Mouse (Mus musculus) CH12.LX (cell line): ENCODE results near the gene Ahsa1. TPM values are rescaled to one million over a fixed set of nuclear protein-coding genes. Genes with fewer than 3 reads are reported as not detected.
A peak's percentile ranks its signal among the peaks of the same experiment; 100 is the strongest.

ENCODE experiments used
- DNase-seq: peaks from one replicate; pipeline ENCODE4 v3.0.0-alpha.2; 2013; ENCODE audit errors: extremely low read depth
- H3K27ac ChIP-seq: 2 replicates; pipeline ENCODE4 v1.5.1; 2012; ENCODE audit warnings: low read depth, mild to moderate bottlenecking, control low read depth, moderate library complexity; ENCODE audit not compliant: insufficient read depth
- H3K27me3 ChIP-seq: replicated peaks from 2 replicates; pipeline ENCODE3; 2012; ENCODE audit warnings: inconsistent platforms
- H3K36me3 ChIP-seq, 2 experiments: replicated peaks in 1 of 2; 2 replicates each; pipeline versions ENCODE3 to v1.6.1; 2012; ENCODE audit warnings: inconsistent platforms in 1 of 2, low read length in 1 of 2, mild to moderate bottlenecking in 1 of 2, mixed read lengths in 1 of 2, moderate library complexity in 1 of 2; ENCODE audit not compliant: control insufficient read depth in 1 of 2, insufficient read depth in 1 of 2
- H3K4me1 ChIP-seq, 2 experiments: 2 replicates each; pipeline ENCODE4 v1.6.1; 2012; ENCODE audit warnings: inconsistent platforms in 1 of 2, moderate library complexity in 1 of 2; ENCODE audit not compliant: insufficient read depth in 2 of 2, control insufficient read depth in 1 of 2
- H3K4me2 ChIP-seq: 2 replicates; pipeline ENCODE4 v1.6.1; 2012; ENCODE audit warnings: low read depth, mild to moderate bottlenecking, control low read depth; ENCODE audit not compliant: poor library complexity, insufficient read depth, severe bottlenecking
- H3K4me3 ChIP-seq, 3 experiments: fragments of 150-350 bp in 1 of 3; sonication (generic) in 1 of 3; replicated peaks in 1 of 3; 2 replicates each; pipeline versions ENCODE3 to v1.5.1; 2011 to 2012; ENCODE audit warnings: low read depth in 2 of 3, low read length in 2 of 3, mild to moderate bottlenecking in 2 of 3, moderate library complexity in 2 of 3, control low read depth in 1 of 3, improper control_type of control experiment in 1 of 3, inconsistent platforms in 1 of 3, mixed read lengths in 1 of 3; ENCODE audit not compliant: poor library complexity in 1 of 3
- H3K79me2 ChIP-seq: replicated peaks from 2 replicates; pipeline ENCODE4 v1.6.1; 2012; ENCODE audit warnings: mild to moderate bottlenecking, moderate library complexity; ENCODE audit not compliant: control insufficient read depth, poor library complexity, insufficient read depth, severe bottlenecking; ENCODE audit errors: extremely low read depth
- H3K9ac ChIP-seq: 2 replicates; pipeline ENCODE4 v1.6.1; 2012; ENCODE audit warnings: low read depth, mild to moderate bottlenecking, control low read depth, moderate library complexity; ENCODE audit not compliant: insufficient read depth
- H3K9me3 ChIP-seq: replicated peaks from 2 replicates; pipeline ENCODE3; 2012; ENCODE audit warnings: low read length, inconsistent platforms, mixed read lengths
- BHLHE40 ChIP-seq: IDR thresholded peaks from 2 replicates; pipeline ENCODE4 v1.6.1; 2011; ENCODE audit warnings: mild to moderate bottlenecking, low read depth, low read length, improper control_type of control experiment
- CHD1 ChIP-seq: IDR thresholded peaks from 2 replicates; pipeline ENCODE4 v1.6.1; 2012; ENCODE audit warnings: low read depth, low read length, improper control_type of control experiment, inconsistent platforms
- CHD2 ChIP-seq: IDR thresholded peaks from 2 replicates; pipeline ENCODE4 v1.6.1; 2011; ENCODE audit warnings: low read length, improper control_type of control experiment
- CTCF ChIP-seq, 2 experiments: IDR thresholded peaks in 1 of 2; conservative IDR thresholded peaks in 1 of 2; 2 replicates each; pipeline ENCODE4 v1.5.1; 2011 to 2012; ENCODE audit warnings: low read depth in 2 of 2, low read length in 2 of 2, improper control_type of control experiment in 1 of 2, inconsistent platforms in 1 of 2, mild to moderate bottlenecking in 1 of 2, moderate library complexity in 1 of 2
- ELF1 ChIP-seq: IDR thresholded peaks from 2 replicates; pipeline ENCODE4 v1.6.1; 2014; ENCODE audit warnings: low read depth, mild to moderate bottlenecking, inconsistent platforms, low read length, improper control_type of control experiment
- EP300 ChIP-seq: IDR thresholded peaks from 2 replicates; pipeline ENCODE4 v1.6.1; 2011; ENCODE audit warnings: low read length, improper control_type of control experiment
- ETS1 ChIP-seq: conservative IDR thresholded peaks from 2 replicates; pipeline ENCODE4 v1.6.1; 2012; ENCODE audit warnings: low read depth, mild to moderate bottlenecking, inconsistent platforms, low read length, improper control_type of control experiment, moderate library complexity
- GABPA ChIP-seq: IDR thresholded peaks from 2 replicates; pipeline ENCODE4 v1.6.1; 2012; ENCODE audit warnings: low read depth, low read length, improper control_type of control experiment, inconsistent platforms; ENCODE audit not compliant: insufficient replicate concordance
- IRF4 ChIP-seq: IDR thresholded peaks from 2 replicates; pipeline ENCODE4 v1.6.1; 2014; ENCODE audit warnings: low read depth, mild to moderate bottlenecking, inconsistent platforms, low read length, improper control_type of control experiment
- JUND ChIP-seq: conservative IDR thresholded peaks from 2 replicates; pipeline ENCODE4 v1.6.1; 2011; ENCODE audit warnings: low read depth, low read length, improper control_type of control experiment
- KAT2A ChIP-seq: IDR thresholded peaks from 2 replicates; pipeline ENCODE4 v1.6.1; 2012; ENCODE audit warnings: low read length, improper control_type of control experiment, inconsistent platforms; ENCODE audit not compliant: insufficient replicate concordance
- MAFK ChIP-seq: IDR thresholded peaks from 2 replicates; pipeline ENCODE4 v1.6.1; 2011; ENCODE audit warnings: low read length, improper control_type of control experiment; ENCODE audit not compliant: insufficient replicate concordance
- MAX ChIP-seq: IDR thresholded peaks from 2 replicates; pipeline ENCODE4 v1.6.1; 2011; ENCODE audit warnings: low read length, improper control_type of control experiment
- MAZ ChIP-seq: IDR thresholded peaks from 2 replicates; pipeline ENCODE4 v1.6.1; 2012; ENCODE audit warnings: low read depth, mild to moderate bottlenecking, inconsistent platforms, low read length, improper control_type of control experiment, moderate library complexity
- MEF2A ChIP-seq: IDR thresholded peaks from 2 replicates; pipeline ENCODE4 v1.6.1; 2014; ENCODE audit warnings: low read depth, mild to moderate bottlenecking, inconsistent platforms, low read length, improper control_type of control experiment, borderline replicate concordance
- MXI1 ChIP-seq: IDR thresholded peaks from 2 replicates; pipeline ENCODE4 v1.6.1; 2011; ENCODE audit warnings: mild to moderate bottlenecking, low read depth, low read length, improper control_type of control experiment
- MYC ChIP-seq: IDR thresholded peaks from 2 replicates; pipeline ENCODE4 v1.6.1; 2011; ENCODE audit warnings: low read depth, mild to moderate bottlenecking, improper control_type of control experiment, low read length
- NRF1 ChIP-seq: IDR thresholded peaks from 2 replicates; pipeline ENCODE4 v1.6.1; 2014; ENCODE audit warnings: low read depth, mild to moderate bottlenecking, inconsistent platforms, low read length, improper control_type of control experiment, moderate library complexity
- POLR2A ChIP-seq: IDR thresholded peaks from 2 replicates; pipeline ENCODE4 v1.6.1; 2011; ENCODE audit warnings: low read depth, mild to moderate bottlenecking, improper control_type of control experiment, low read length
- RAD21 ChIP-seq: IDR thresholded peaks from 2 replicates; pipeline ENCODE4 v1.6.1; 2011; ENCODE audit warnings: low read depth, mild to moderate bottlenecking, low read length, improper control_type of control experiment, moderate library complexity
- RCOR1 ChIP-seq: conservative IDR thresholded peaks from 2 replicates; pipeline ENCODE4 v1.6.1; 2012; ENCODE audit warnings: low read depth, mild to moderate bottlenecking, inconsistent platforms, low read length, improper control_type of control experiment
- SIN3A ChIP-seq: IDR thresholded peaks from 2 replicates; pipeline ENCODE4 v1.6.1; 2012; ENCODE audit warnings: low read length, improper control_type of control experiment, inconsistent platforms
- SMC3 ChIP-seq: IDR thresholded peaks from 2 replicates; pipeline ENCODE4 v1.6.1; 2011; ENCODE audit warnings: low read depth, low read length, improper control_type of control experiment
- TCF12 ChIP-seq: IDR thresholded peaks from 2 replicates; pipeline ENCODE4 v1.6.1; 2014; ENCODE audit warnings: low read depth, mild to moderate bottlenecking, inconsistent platforms, low read length, improper control_type of control experiment
- UBTF ChIP-seq: IDR thresholded peaks from 2 replicates; pipeline ENCODE4 v1.6.1; 2012; ENCODE audit warnings: low read depth, mild to moderate bottlenecking, inconsistent platforms, low read length, improper control_type of control experiment, moderate library complexity
- USF1 ChIP-seq: IDR thresholded peaks from 2 replicates; pipeline ENCODE4 v1.6.1; 2014; ENCODE audit warnings: low read depth, mild to moderate bottlenecking, inconsistent platforms, low read length, improper control_type of control experiment
- USF2 ChIP-seq: conservative IDR thresholded peaks from 2 replicates; pipeline ENCODE4 v1.6.1; 2011; ENCODE audit warnings: low read depth, low read length, improper control_type of control experiment
- ZC3H11A ChIP-seq: IDR thresholded peaks from 2 replicates; pipeline ENCODE4 v1.6.1; 2012; ENCODE audit warnings: low read depth, mild to moderate bottlenecking, inconsistent platforms, low read length, improper control_type of control experiment
- ZKSCAN1 ChIP-seq: IDR thresholded peaks from 2 replicates; pipeline ENCODE4 v1.6.1; 2012; ENCODE audit warnings: low read depth, inconsistent platforms, low read length, improper control_type of control experiment, borderline replicate concordance
- ZMIZ1 ChIP-seq: IDR thresholded peaks from 2 replicates; pipeline ENCODE4 v1.6.1; 2012; ENCODE audit warnings: low read depth, mild to moderate bottlenecking, inconsistent platforms, low read length, improper control_type of control experiment
- dilution Hi-C: fragments of 300-500 bp; cut with MboI; formaldehyde crosslinking; loops from 2 replicates; pipeline ENCODE4 v1.14.3; 2020; ENCODE audit warnings: low sequenced_read_pairs; ENCODE audit not compliant: extremely low pct_unique_long_range_greater_than_20kb, extremely low pct_ligation_motif_present
- in situ Hi-C: fragments of 300-500 bp; cut with MboI; formaldehyde crosslinking; loops from 3 replicates; pipeline ENCODE4 v1.14.3; 2019; ENCODE audit warnings: low sequenced_read_pairs, low pct_ligation_motif_present, low pct_unique_long_range_greater_than_20kb, mixed read lengths
- polyA plus RNA-seq: library from polyadenylated mRNA; unstranded; fragments of >175 nt; gene quantifications from 2 replicates; pipeline ENCODE4 v1.2.1, GENCODE M21; 2012; ENCODE audit warnings: low read depth; ENCODE audit not compliant: insufficient read length
- total RNA-seq, 2 experiments: library from RNA; depleted of rRNA; stranded (reverse); fragments of 300-350 nt in 1 of 2; fragments of >200 nt in 1 of 2; gene quantifications; 2 replicates each; pipeline ENCODE4 v1.2.3; 2012 to 2014

The Ahsa1 gene
- total and polyA plus RNA-seq, 3 experiments = 288 to 456 (median 392) TPM

DNA sequence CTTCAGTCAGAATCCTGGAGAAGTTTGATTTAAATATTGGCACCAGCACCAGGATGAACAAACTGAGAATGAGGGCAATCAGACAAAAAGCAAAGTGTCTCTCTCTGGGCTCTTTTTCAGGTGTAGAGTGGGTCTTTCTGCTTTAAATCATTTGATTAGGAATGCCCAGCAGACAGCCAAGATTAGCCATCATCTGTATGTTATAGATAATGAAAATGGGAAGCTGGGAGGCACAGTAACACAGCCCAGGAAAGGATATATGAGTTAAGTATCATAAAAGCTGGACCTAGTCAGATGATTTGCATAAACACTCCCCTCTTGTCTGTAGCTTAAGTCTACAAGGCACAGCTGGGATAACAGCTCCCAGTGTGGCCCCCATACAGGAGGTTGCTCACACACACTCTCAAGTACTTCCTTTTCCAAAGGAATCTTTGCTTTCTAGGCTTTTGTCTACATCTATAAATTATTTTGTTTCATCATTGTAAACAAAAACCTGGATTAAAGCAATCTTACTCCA is 35.8 kb upstream of the Ahsa1 start:
- dilution Hi-C loops (no loop called here), in situ Hi-C loops (no loop called here)
- no peak overlapping the region for H3K4me2 ChIP-seq
- DNase-seq = no peak
- peaks cover 0 to 6% of the 10 kb centered on the region in 2 experiments for H3K36me3 ChIP-seq
- no peak overlapping the region for H3K27ac ChIP-seq
- no peaks in the 10 kb centered on the region for H3K79me2 ChIP-seq
- H3K4me3 ChIP-seq = no peak overlapping the region
- no peak for TF ChIP-seq SMC3
- TF ChIP-seq EP300 = no peak
- TF ChIP-seq CTCF (conservative IDR thresholded peaks at IDR 0.05 in 1 of 2, IDR thresholded peaks at IDR 0.05 in 1 of 2; ENCODE audit: low read depth in 2 of 2, low read length in 2 of 2) = no peak
- no peak for TF ChIP-seq IRF4
- TF ChIP-seq ELF1 = no peak
- TF ChIP-seq ZKSCAN1 = no peak
- TF ChIP-seq MAZ = no peak
- no peak for TF ChIP-seq MYC
- TF ChIP-seq ZC3H11A = no peak
- TF ChIP-seq SIN3A = no peak
- H3K4me1 ChIP-seq = peaks cover 0 to 20% of the 10 kb centered on the region in 2 experiments; a peak in 2 of 4 replicates
- H3K27me3 ChIP-seq = no peaks in the 10 kb centered on the region
- peaks cover 5% of the 10 kb centered on the region for H3K9me3 ChIP-seq
- no peak overlapping the region for H3K9ac ChIP-seq

DNA sequence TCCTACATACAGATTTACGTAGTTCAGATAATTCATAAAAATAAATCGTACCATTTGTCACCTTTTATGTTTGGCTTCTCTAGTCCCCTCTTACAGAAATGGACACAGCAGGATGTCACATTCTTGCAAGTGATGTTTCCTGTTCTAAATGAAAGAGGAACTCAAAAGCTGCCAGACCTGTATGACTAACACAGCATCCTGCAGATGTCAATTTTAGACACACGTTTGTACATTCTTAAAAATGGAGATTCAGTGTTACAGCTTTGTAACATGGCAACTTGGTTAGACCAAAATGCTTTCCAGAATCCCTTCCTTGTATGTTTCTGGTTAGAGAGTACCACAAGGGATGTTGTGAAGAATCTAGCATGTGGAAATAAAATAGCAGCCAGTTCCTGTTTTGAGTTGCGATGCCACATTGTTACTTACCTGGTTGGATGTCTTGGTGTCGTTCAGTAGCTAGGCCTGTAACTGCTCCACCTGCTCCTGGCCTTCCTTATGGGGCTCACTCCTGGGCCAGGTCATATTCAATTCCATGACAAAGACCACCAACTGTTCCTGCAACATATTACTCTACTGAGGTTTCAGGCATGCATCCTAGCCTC is 29.3 kb upstream of the Ahsa1 start:
- Histone ChIP-seq H3K27ac (peak overlapping the region; percentile 27), H3K4me1 (peaks cover 12 to 19% of the 10 kb centered on the region in 2 experiments), H3K4me3 (no peak overlapping the region), H3K27me3 (no peaks in the 10 kb centered on the region), H3K36me3 (peaks cover 31 to 43% of the 10 kb centered on the region in 2 experiments), H3K9me3 (peaks cover 3% of the 10 kb centered on the region), H3K9ac (no peak overlapping the region), H3K79me2 (no peaks in the 10 kb centered on the region), H3K4me2 (peak overlapping the region; percentile 67; the same call in 1 of the 2 replicates)
- dilution Hi-C loops = no loop called here
- DNase-seq = peak; percentile 66
- in situ Hi-C loops = no loop called here
- TF ChIP-seq CTCF (conservative IDR thresholded peaks at IDR 0.05 in 1 of 2, IDR thresholded peaks at IDR 0.05 in 1 of 2; ENCODE audit: low read depth in 2 of 2, low read length in 2 of 2) (no peak), JUND (0 out of 2 replicates have a peak, but pooled peaks have one; percentile 24), USF2 (no peak), MYC (peak; percentile 52; the same call in 1 of the 2 replicates), KAT2A (no peak), GABPA (no peak), RCOR1 (no peak), BHLHE40 (peak; percentile 52), USF1 (no peak), UBTF (no peak), MEF2A (peak; percentile 68; the same call in 1 of the 2 replicates), MAX (no peak), ZMIZ1 (no peak), MXI1 (no peak), CHD1 (no peak), IRF4 (peak; percentile 40; the same call in 1 of the 2 replicates), CHD2 (no peak), EP300 (peak; percentile 65), RAD21 (no peak), ZC3H11A (no peak), ETS1 (peak; percentile 62), MAFK (no peak), TCF12 (peak; percentile 56; the same call in 1 of the 2 replicates), POLR2A (peak; percentile 30; the same call in 1 of the 2 replicates), ELF1 (0 out of 2 replicates have a peak, but pooled peaks have one; percentile 13), ZKSCAN1 (no peak), NRF1 (no peak)
